Mouse (Mus musculus) heart, embryonic 16.5 days (tissue): ENCODE data around the gene Wbp11. TPM values are rescaled to one million over a fixed set of nuclear protein-coding genes. Genes with fewer than 3 reads are reported as not detected.
"Not testable (repeated sequence)": the region's sequence is repeated elsewhere in the genome, so short reads cannot be mapped to it uniquely, and the experiment has no call there.

Source experiments
- ATAC-seq: fragments of 200-750 bp; cut with Nextera tagmentation; replicated peaks from 2 replicates; pipeline ENCODE4 v1.8.0; 2017; ENCODE audit warnings: moderate number of reproducible peaks; ENCODE audit not compliant: insufficient read depth, low FRiP score; ENCODE audit errors: extremely low read depth
- H3K27ac ChIP-seq: fragments of 300-500 bp; sonication (generic); 2 replicates; pipeline ENCODE4 v1.5.1; 2014; ENCODE audit warnings: mild to moderate bottlenecking, low read length, control low read depth, moderate library complexity
- H3K27me3 ChIP-seq: fragments of 300-500 bp; sonication (generic); 2 replicates; pipeline ENCODE4 v1.6.1; 2014; ENCODE audit warnings: low read length, mixed read lengths; ENCODE audit not compliant: control insufficient read depth, insufficient read depth
- H3K36me3 ChIP-seq: fragments of 300-500 bp; sonication (generic); 2 replicates; pipeline ENCODE4 v1.6.1; 2014; ENCODE audit not compliant: control insufficient read depth, insufficient read depth
- H3K4me1 ChIP-seq: fragments of 300-500 bp; sonication (generic); 2 replicates; pipeline ENCODE4 v1.6.1; 2014; ENCODE audit warnings: low read length, mixed read lengths; ENCODE audit not compliant: control insufficient read depth, insufficient read depth
- H3K4me2 ChIP-seq: fragments of 300-500 bp; sonication (generic); 2 replicates; pipeline ENCODE4 v1.6.1; 2014; ENCODE audit warnings: low read depth, mild to moderate bottlenecking, control low read depth, low read length
- H3K4me3 ChIP-seq: fragments of 300-500 bp; sonication (generic); 2 replicates; pipeline ENCODE4 v1.5.1; 2014; ENCODE audit warnings: mild to moderate bottlenecking, control low read depth, low read length
- H3K9ac ChIP-seq: fragments of 300-500 bp; sonication (generic); 2 replicates; pipeline ENCODE4 v1.6.1; 2014; ENCODE audit warnings: low read length, control low read depth
- H3K9me3 ChIP-seq: fragments of 300-500 bp; sonication (generic); replicated peaks from 2 replicates; pipeline ENCODE4 v1.6.1; 2016; ENCODE audit warnings: low read length; ENCODE audit not compliant: control insufficient read depth
- WGBS: fragments of 180-500 bp; shearing (Covaris S2); extraction: QIAGEN DNeasy Blood & Tissue Kit; methylation state at CpG from one replicate; pipeline ENCODE4 v1.1.7; 2014; 5-methylcytosine and 5-hydroxymethylcytosine counted together
- polyA plus RNA-seq: library from polyadenylated mRNA; unstranded; fragments of >200 nt; fragmentation: Nextera tagmentation; extraction: Ambion mirVana; gene quantifications from 2 replicates; pipeline ENCODE4 v1.2.1, GENCODE M21; 2015

Wbp11 gene
- polyA plus RNA-seq, 1 experiment from 2014 or later = 77.7 TPM

DNA sequence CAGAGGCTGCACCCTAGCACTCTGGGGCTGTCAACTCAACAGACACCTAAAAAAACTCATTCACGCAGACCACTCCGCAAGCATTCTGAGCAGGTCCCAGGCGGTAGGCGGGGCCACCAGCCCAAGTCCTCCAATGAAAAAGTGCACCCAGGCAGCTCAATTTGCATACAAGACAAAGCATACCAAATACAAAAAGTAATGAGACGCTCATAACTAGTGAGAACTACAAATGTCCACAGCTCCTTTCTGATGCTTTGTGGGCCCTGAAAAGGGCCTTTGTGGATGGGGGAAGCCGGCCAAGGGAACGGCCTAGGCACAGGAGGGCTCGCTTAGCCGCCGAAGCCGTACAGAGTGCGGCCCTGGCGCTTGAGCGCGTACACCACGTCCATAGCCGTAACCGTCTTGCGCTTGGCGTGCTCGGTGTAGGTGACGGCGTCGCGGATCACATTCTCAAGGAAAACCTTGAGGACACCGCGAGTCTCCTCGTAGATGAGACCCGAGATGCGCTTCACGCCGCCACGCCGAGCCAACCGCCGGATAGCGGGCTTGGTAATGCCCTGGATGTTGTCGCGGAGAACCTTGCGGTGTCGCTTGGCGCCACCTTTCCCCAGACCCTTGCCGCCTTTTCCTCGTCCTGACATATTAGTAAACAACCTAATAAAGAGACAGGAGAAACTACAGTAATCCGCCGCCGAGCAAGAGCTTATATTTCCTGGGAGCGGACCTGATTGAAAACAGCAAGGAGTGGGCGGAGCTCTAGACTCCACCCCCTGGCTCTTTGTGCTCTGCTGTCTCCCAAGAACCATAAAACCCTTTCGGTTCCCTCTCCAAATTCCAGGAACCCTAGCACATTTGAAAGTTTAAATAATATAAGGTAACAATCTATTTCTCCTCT lies 24.0 kb downstream of the Wbp11 start, which contains the start of gene Hist4h4:
Gene Hist4h4, minus strand, starts transcription at position 677 of the 895 bp plus-strand sequence.
- peak within 1 kb of the TSS; percentile 82 for H3K4me3 ChIP-seq
- H3K36me3 ChIP-seq = no peaks in the 10 kb centered on the region
- H3K9me3 ChIP-seq = no peaks in the 10 kb centered on the region
- peak within 1 kb of the TSS; percentile 92 for H3K4me2 ChIP-seq
- no peaks in the 10 kb centered on the region for H3K27me3 ChIP-seq
- H3K27ac ChIP-seq = peak within 1 kb of the TSS; percentile 100
- WGBS = under 1% methylated on average over 50 of the region's 50 CpGs
- peak within 1 kb of the TSS; percentile 96 for H3K9ac ChIP-seq
- peaks cover 16% of the 10 kb centered on the region for H3K4me1 ChIP-seq
- ATAC-seq = peak; percentile 74

- Histone ChIP-seq H3K4me3 (peak overlapping the region; percentile 82), H3K9me3 (no peaks in the 10 kb centered on the region), H3K9ac (peak overlapping the region; percentile 96), H3K36me3 (no peaks in the 10 kb centered on the region), H3K27me3 (no peaks in the 10 kb centered on the region), H3K4me1 (peaks cover 12% of the 10 kb centered on the region), H3K27ac (peak overlapping the region; percentile 100), H3K4me2 (peak overlapping the region; percentile 92)
- no peak for ATAC-seq
- 9% methylated on average over 12 of the region's 12 CpGs for WGBS
These were observed 24.8 kb downstream of the Wbp11 start for GRCm38 (mm10) chr6:136803093-136803738.

GRCm38 (mm10) chr6:136801274-136801673 lies 26.8 kb downstream of the Wbp11 start:
- Histone ChIP-seq H3K9ac (no peak overlapping the region), H3K27ac (no peak overlapping the region), H3K4me2 (no peak overlapping the region), H3K9me3 (no peaks in the 10 kb centered on the region), H3K4me1 (peaks cover 10% of the 10 kb centered on the region), H3K4me3 (no peak overlapping the region), H3K27me3 (no peaks in the 10 kb centered on the region), H3K36me3 (no peaks in the 10 kb centered on the region)
- ATAC-seq = no peak
- WGBS = 71% methylated on average over 6 of the region's 6 CpGs

- 87% methylated on average over 8 of the region's 8 CpGs for WGBS
- no peak for ATAC-seq
- H3K27me3 ChIP-seq = no peaks in the 10 kb centered on the region
- H3K4me3 ChIP-seq = no peak overlapping the region
- peaks cover 10% of the 10 kb centered on the region for H3K4me1 ChIP-seq
- no peak overlapping the region for H3K27ac ChIP-seq
- H3K36me3 ChIP-seq = no peaks in the 10 kb centered on the region
- H3K9ac ChIP-seq = no peak overlapping the region
- H3K9me3 ChIP-seq = no peaks in the 10 kb centered on the region
- no peak overlapping the region for H3K4me2 ChIP-seq
These were observed 27.3 kb downstream of the Wbp11 start for GRCm38 (mm10) chr6:136800710-136801109.

DNA sequence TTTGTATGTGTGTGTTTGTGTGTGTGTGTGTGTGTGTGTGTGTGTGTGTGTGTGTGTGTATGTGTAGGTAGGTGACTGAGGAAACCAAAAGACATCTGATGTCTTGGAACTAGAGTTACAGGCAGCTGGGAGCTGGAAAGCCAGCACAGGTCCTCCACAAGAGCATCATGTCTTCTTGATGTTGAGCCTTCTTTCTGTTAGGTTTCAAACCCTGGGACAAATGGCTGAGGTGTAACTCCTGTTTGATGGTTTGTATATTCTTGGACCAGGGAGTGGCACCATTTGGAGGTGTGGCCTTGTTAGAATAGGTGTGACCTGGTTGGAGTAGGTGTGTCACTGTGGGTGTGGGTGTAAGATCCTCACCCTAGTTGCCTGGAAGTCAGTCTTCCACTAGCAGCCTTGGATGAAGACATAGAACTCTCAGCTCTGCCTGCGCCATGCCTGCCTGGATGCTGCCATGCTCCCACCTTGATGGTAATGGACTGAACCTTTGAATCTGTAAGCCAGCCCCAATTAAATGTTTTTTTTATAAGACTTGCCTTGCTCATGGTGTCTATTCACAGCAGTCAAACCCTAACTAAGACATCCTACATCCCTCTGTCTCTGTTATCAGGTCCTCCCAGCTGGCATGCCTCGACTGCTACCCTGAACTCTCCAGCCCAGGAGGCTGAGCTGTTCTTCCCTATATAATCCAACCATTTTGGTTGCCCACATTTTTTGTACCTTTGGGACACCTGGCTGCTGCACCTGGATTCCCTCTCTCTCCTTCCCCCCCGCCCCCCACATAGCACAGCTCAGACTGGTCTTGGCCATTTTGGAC lies 29.9 kb downstream of the Wbp11 start:
- H3K9ac ChIP-seq, H3K4me1 ChIP-seq, H3K4me3 ChIP-seq, ATAC-seq, H3K27ac ChIP-seq, H3K4me2 ChIP-seq, H3K36me3 ChIP-seq, H3K9me3 ChIP-seq, H3K27me3 ChIP-seq: not testable (repeated sequence)
- WGBS = 75% methylated on average over 3 of the region's 3 CpGs

DNA sequence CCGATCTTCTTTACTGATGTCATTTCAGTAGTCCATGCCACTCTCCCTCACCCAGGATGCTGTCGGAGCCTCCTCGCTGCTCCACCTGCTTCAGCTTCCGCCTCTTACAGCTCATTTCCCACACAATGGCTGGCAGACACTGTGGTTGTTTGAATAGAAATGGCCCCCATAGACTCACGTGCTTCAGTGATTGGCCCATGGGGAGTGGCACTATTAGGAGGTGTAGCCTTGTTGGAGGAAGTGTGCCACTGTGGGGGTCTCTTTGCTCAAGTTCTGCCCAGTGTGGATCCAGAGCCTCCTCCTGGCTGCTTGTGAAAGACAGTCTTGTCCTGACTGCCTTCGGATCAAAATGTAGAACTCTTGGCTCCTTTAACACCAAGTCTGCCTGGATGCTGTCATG lies 32.2 kb downstream of the Wbp11 start:
- H3K4me1 ChIP-seq = peaks cover 5% of the 10 kb centered on the region; the same call in 1 of the 2 replicates
- no peak for ATAC-seq
- H3K27ac ChIP-seq = no peak overlapping the region
- WGBS = 70% methylated on average over 6 of the region's 6 CpGs
- H3K4me3 ChIP-seq = no peak overlapping the region
- H3K4me2 ChIP-seq = no peak overlapping the region
- H3K27me3 ChIP-seq = no peaks in the 10 kb centered on the region
- H3K36me3 ChIP-seq = no peaks in the 10 kb centered on the region
- no peaks in the 10 kb centered on the region for H3K9me3 ChIP-seq
- no peak overlapping the region for H3K9ac ChIP-seq

- H3K9ac ChIP-seq = no peak overlapping the region
- no peak overlapping the region for H3K4me2 ChIP-seq
- WGBS = 59% methylated on average over 1 of the region's 1 CpGs
- H3K36me3 ChIP-seq = no peaks in the 10 kb centered on the region
- H3K4me3 ChIP-seq = no peak overlapping the region
- no peak for ATAC-seq
- peaks cover 5% of the 10 kb centered on the region; the same call in 1 of the 2 replicates for H3K4me1 ChIP-seq
- no peaks in the 10 kb centered on the region for H3K27me3 ChIP-seq
- H3K27ac ChIP-seq = no peak overlapping the region
- no peaks in the 10 kb centered on the region for H3K9me3 ChIP-seq
These were observed 32.9 kb downstream of the Wbp11 start for GRCm38 (mm10) chr6:136795110-136795509.

GRCm38 (mm10) chr6:136793831-136794525 lies 34.1 kb downstream of the Wbp11 start:
- under 1% methylated on average over 23 of the region's 24 CpGs for WGBS
- no peaks in the 10 kb centered on the region for H3K27me3 ChIP-seq
- H3K4me1 ChIP-seq = peaks cover 5% of the 10 kb centered on the region; the same call in 1 of the 2 replicates
- no peaks in the 10 kb centered on the region for H3K9me3 ChIP-seq
- peak overlapping the region; percentile 72 for H3K9ac ChIP-seq
- no peaks in the 10 kb centered on the region for H3K36me3 ChIP-seq
- peak overlapping the region; percentile 96 for H3K4me2 ChIP-seq
- no peak overlapping the region for H3K27ac ChIP-seq
- peak overlapping the region; percentile 62 for H3K4me3 ChIP-seq
- 0 out of 2 replicates have a peak, but pooled peaks have one; percentile 33 for ATAC-seq
